Mouse (Mus musculus) embryonic fibroblast, embryonic 13.5 days (primary cell): ENCODE data around the gene Lin7b.

Source experiments
- CTCF ChIP-seq: IDR thresholded peaks from 2 replicates; pipeline ENCODE4 v1.5.1; 2011; ENCODE audit warnings: mild to moderate bottlenecking, control low read depth, low read length, moderate library complexity, borderline replicate concordance; ENCODE audit not compliant: insufficient read depth
- POLR2A ChIP-seq: IDR thresholded peaks from 2 replicates; pipeline ENCODE4 v1.6.1; 2011; ENCODE audit warnings: low read depth, mild to moderate bottlenecking, control low read depth, low read length, moderate library complexity

DNA sequence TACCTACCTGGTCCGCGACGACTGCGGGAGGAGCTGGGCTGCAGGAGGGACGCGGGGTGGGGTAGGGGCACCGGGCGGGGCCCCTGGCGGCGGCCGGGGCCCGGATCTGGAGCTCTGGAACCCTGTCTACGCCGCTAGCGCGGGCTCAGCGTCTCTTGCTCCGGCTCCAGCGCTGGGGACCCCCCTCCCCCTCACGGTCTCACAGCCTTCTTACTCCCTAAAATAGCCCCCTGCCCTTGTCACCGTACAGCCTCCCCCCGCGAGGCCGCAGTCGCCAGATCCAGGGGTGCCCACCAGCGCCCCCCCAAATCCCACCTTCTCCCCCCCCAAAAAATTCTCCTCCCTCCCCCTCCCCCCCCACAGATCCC is 3.7 kb downstream of the Lin7b start, which contains the start of gene Ppfia3:
- TF ChIP-seq CTCF (no peak), POLR2A (no peak)
